Mouse (Mus musculus) right cerebral cortex, postnatal 10 days (tissue): ENCODE data around the gene Uqcc1.
"Not testable (repeated sequence)": the region's sequence is repeated elsewhere in the genome, so short reads cannot be mapped to it uniquely, and the experiment has no call there.

ENCODE experiments used
- DNase-seq, 2 experiments: peaks; one replicate each; pipeline ENCODE4 v3.0.0; 2021; ENCODE audit warnings: low spot score in 2 of 2

The Uqcc1 gene

DNA sequence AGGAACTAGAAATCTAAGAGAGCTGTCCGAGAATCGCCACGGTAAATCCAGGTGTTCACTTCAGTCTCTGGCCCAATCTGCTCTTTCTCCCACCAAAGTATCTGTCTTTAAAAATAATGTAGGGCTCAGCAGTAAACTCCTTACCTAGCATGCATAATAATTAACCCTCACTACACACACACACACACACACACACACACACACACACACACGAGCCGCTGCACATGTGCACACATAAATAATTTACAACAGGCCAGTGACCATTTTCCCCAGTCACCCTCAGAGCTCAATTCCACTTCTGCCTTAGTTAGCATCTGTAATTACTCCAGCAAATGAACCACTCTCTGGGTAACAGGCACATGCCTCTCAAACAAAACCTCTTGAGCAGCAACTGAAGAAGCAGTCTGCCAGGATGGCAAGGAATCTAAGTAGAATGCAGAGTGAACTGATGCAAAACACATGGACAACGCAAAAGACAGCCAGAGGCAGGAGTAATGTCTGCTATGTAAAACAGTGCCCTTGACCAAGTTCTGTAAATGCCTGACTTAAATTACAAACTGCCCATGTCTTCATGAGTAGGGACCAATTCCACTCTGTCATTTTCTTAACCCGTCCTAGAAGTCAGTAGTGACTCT lies 1.3 kb downstream of the Uqcc1 start:
- DNase-seq = no peak

DNA sequence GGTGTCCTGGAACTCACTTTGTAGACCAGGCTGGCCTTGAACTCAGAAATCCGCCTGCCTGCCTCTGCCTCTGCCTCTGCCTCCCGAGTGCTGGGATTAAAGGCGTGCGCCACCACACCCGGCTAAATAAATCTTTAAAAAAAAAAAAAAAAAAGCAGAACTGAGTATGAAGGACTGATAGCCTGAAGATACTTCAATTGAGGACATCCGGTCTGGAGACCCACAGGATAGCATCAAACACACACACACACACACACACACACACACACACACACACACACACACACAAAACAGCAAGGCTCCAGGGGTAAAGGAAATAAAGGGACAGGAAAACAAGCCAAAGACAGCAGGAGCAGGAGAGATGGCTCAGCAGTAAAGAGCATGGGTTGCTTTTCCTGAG lies 4.9 kb downstream of the Uqcc1 start:
- not testable (repeated sequence) for DNase-seq

GRCm38 (mm10) chr2:155923143-155923542 lies 7.0 kb downstream of the Uqcc1 start:
- no peak for DNase-seq

DNA sequence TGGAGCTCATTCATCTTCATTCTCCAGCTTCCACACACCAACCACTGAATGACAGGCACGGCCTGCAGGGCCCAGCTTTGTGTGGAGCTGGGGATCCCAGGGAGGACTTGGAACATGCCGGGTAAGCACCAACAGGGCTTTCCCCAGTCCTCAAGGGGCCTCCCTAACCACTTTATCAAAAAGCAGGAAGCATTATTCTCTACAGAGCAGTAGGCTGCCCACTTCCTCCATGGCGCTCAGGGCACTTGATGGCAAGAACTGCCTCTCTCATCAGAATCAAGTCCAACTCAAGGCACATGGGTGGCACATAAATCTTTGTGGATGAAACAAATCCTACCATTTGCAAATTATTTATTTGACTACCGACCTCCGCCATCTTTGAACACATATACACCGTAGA lies 15.4 kb downstream of the Uqcc1 start:
- no peak for DNase-seq

- DNase-seq = no peak
These were observed 26.5 kb downstream of the Uqcc1 start for GRCm38 (mm10) chr2:155903632-155904008.

DNA sequence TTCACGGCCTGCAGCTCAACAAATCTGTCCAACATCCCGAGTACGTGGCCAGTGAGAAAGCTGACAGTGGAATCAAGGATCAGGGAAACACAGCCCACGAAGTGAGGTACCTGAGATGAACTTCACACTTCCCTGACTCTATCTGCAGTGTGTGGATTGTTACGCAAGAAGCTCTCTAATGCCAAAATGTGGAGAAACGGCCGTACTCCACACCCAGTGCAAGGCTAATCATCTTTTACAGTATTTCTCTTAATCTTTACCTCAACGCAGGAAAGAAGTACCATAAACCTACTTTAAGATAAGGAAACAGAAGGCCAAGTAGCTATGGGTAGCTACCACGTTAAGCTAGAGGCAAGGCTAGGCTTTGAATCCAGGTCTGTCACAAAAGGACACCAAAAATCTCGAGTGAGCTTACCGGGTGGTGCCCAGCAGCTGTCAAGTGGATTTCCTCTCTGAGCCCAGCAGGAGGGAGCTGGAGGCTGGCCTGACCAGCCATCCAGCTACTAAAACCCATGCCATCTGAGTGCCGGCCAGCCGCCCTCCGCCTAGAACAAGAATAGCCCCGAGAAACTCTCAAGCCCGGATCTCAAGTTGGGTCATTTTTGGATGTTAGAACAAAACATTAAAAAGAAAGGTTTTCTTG lies 27.0 kb downstream of the Uqcc1 start:
- peak; percentile 42 to 51 for DNase-seq

GRCm38 (mm10) chr2:155895046-155895735 lies 34.9 kb downstream of the Uqcc1 start:
- DNase-seq = no peak

- no peak for DNase-seq
These were observed 35.6 kb downstream of the Uqcc1 start for GRCm38 (mm10) chr2:155894307-155895045.

- no peak for DNase-seq
These were observed 43.3 kb downstream of the Uqcc1 start for GRCm38 (mm10) chr2:155886776-155887175.

DNA sequence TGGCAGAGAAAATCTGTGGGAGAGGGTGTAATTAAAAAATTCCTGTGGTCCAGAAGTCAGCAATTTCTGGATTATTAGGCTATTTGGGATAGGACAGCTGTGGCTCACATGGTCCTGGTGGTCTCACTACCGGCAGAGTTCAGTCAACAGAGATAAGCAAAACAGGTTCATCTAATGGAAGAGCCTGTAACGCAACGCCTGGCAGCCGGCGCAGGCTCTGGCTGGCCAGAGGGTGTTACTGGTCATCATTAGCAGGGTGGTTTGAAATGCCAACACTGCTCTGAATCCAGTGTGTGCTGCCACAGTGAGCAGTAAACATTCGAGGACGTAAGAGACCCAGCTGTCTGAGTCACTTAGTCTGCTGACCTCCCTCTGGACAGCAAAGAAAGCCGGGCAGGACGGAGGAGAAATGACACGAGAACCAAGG lies 44.8 kb downstream of the Uqcc1 start:
- DNase-seq = no peak

DNA sequence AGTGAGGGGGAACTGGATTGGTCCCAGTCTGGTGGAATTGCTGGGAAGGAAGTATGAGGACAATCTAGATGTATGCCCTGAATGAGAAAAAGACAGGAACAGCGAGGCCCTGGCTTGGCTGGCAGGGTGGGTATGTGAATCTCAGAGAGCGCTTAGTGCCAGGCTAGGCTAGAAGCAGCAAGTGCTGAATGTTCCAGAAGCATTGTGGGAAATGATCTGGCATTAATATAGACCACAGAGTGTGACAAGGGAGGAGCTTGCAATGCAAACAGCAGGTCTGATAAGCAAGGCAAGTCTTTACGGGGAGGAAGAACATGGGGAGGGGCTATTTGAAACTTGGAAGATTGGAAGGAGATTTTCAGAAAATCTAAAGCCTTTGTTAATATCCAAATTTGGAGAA lies 48.0 kb downstream of the Uqcc1 start:
- DNase-seq = no peak

GRCm38 (mm10) chr2:155878964-155879876 lies 50.9 kb downstream of the Uqcc1 start:
- DNase-seq = no peak

DNA sequence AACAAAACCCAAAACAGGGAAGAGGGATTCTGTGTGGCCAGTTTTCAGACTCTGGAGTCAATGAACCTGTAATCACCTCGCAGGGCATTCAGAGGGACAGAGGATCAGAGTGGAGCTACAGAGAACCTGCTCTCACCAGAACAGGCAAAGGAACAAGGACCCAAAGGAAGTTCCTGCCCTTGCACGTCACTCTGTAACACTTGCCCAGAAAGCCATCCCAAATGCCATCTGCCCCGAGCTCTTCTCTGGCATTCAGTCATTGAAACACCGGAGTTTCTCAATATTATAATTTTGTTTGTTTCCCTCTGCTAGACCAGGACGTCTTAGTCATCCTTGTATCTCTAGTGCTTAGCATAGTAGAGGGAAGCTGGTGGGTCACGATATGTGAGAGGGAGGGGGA lies 56.5 kb downstream of the Uqcc1 start:
- DNase-seq = no peak

DNA sequence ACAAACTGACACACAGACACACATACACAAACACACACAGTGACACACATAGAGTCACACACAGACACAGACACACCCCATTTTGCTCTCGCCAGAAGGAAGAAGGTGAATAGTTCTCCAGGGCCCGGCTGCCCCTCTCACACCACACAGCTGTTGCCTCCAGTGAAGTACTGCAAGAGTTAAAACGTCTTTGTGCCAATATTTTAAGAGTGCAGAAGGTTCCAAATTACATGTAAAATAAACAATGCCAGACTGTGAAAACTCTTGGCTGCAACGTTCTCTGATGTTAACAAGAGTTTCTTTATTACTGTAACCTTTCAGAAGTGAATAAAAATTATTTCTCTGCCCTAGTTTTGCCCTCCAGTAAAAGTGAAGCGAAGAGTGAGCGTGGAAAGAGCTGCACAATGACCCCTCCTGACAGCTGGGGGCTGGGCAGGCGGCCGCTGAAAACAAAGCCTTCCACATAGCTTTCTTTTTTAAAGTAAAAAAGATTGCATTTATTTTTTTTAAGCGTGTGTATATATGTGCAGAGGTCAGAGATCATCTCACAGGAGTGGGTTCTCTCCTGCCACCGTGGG lies 57.1 kb downstream of the Uqcc1 start:
- no peak for DNase-seq

DNA sequence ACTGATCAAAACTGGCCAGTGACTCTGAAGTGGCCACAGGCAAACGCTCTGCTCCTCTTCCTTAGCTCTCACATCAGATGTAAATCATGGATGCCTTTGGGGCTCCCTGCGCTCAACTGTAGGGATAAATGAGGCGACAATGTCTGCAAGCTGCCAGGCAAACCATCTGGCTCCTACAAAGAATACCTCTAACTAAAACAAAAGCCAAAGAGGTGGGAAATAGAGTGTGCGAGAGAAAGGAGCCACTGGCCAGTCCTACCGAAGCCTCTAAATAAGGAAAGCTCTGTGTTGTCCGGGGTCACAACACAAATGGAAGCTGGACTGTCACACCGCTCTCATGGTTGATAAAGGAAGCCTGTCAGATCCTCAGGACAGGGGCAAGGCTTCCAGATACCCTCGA lies 57.6 kb downstream of the Uqcc1 start:
- DNase-seq = peak in 1 of 2 experiments; percentile 40

GRCm38 (mm10) chr2:155869772-155870171 lies 60.3 kb downstream of the Uqcc1 start:
- no peak for DNase-seq

DNA sequence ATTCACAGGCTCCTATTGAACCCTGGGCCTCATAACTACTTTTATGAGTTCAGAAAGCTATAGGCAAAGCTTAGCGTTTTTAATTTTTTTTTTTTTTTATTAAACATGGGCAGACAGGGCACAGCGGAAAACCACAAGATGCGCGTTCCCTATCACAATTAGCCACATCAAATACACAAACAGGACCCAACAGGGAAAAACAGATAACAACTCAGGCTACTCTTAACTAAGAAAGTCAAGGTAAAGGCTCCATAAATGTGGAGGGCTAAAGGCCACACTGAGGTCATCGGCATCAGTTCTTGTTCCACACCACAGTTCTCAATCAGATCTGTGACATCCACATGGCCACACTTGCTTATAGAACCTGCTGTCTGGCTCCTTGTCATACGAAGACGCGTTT lies 61.8 kb downstream of the Uqcc1 start:
- DNase-seq = no peak

DNA sequence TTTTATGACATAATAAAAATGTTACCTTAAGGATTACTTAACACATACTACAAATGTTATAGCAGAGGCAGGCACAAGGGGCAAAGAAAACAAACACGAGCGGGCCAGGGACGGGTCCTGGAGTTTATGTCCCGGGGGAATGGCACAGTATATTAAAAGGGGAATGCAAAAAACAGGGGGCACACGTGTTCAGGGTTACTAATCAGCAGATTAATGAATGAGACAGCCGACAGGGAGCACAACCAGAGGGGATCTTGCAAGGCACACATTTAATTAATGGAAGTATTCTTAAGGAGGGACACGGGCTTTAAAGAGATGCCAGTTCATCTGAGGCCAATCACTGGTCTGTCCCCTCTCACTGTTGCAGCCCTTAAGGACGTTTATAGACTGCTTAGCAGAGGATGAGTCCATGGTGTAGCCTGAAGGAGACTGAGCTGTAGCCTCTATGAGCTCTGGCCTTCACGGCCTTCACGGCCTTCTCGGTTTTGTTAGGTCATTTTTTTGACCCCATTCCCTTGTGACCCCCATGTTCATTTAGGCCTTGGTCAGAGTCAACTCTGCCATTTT lies 66.7 kb downstream of the Uqcc1 start:
- DNase-seq = no peak

GRCm38 (mm10) chr2:155862573-155863300 lies 67.4 kb downstream of the Uqcc1 start:
- DNase-seq = peak; percentile 76 to 77

DNA sequence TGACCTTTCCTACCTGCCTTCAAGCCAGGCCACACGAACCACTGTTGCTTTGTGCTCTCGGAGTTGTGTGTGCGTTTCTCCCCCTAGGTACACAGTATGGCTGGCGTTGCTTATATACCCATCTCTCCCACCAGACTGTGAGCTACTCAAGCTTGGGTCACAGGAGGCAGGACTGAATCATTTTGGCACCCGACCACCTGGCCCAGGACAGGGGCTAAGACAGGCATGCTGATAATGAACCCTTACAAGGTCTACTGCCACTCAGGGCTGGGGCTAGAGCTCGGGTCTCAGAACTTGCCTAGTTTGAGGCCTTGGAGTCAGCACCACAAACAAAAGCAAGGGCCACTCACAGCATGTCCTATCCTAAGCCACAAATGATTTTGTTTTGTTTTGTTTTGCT lies 68.5 kb downstream of the Uqcc1 start:
- DNase-seq = no peak
